Mouse (Mus musculus) layer of hippocampus, postnatal 10 days (tissue): ENCODE results near the gene Pabpn1. TPM values are rescaled to one million over a fixed set of nuclear protein-coding genes. Genes with fewer than 3 reads are reported as not detected.

Source experiments
- DNase-seq, 2 experiments: peaks; one replicate each; pipeline ENCODE4 v3.0.0; 2021; ENCODE audit warnings: low spot score in 2 of 2
- total RNA-seq, 2 experiments: library from RNA; stranded (reverse); gene quantifications; 2 replicates each; pipeline ENCODE4 v1.2.3; 2021

Pabpn1 gene
- total RNA-seq, 2 experiments from 2014 or later, result 266 to 288 TPM

DNA sequence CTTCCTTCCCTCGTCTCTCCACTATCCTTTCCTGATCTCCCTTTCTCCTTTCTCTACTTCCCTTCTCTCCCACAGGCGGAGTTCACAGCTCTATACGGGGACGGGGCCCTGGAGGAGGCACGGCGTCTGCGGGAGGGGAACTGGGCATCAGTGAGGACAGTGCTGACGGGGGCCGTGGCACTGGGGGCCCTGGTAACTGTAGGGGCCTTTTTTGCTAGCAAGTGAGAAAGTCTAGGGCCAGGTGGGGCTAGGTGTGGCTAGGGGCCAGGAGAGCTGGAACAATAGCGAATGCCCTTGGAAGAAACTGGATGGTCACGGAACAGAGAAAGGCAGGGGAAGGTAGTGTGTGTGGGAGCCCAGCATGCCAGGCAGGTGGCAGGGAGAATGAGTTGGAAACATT lies 7.0 kb upstream of the Pabpn1 start:
- no peak for DNase-seq

DNA sequence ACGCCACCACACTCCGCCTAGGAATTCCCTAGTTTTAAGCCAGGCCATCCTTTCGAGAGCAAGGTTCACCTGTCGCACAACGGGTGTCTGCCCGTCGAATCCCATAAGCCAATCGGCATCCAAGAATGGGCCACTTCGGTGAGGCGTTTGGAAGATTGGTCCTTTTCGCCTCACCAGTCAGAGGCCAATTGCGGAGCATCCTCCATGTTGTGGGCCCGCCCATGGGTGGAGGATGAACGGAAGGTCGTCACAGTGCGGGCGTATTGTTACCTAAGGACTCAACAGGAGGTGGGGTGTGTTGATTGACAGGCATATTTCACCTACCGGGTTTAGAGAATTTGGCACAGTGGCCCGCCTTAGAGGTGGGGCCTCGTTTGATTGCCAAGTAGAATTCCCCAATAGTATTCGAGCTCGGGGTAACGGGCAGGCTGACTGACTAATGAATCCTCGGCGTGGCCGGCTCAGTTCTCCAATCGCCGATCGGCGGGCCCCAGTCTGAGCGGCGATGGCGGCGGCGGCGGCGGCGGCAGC lies 1.4 kb downstream of the Pabpn1 start:
- peak; percentile 97 to 98 for DNase-seq

DNA sequence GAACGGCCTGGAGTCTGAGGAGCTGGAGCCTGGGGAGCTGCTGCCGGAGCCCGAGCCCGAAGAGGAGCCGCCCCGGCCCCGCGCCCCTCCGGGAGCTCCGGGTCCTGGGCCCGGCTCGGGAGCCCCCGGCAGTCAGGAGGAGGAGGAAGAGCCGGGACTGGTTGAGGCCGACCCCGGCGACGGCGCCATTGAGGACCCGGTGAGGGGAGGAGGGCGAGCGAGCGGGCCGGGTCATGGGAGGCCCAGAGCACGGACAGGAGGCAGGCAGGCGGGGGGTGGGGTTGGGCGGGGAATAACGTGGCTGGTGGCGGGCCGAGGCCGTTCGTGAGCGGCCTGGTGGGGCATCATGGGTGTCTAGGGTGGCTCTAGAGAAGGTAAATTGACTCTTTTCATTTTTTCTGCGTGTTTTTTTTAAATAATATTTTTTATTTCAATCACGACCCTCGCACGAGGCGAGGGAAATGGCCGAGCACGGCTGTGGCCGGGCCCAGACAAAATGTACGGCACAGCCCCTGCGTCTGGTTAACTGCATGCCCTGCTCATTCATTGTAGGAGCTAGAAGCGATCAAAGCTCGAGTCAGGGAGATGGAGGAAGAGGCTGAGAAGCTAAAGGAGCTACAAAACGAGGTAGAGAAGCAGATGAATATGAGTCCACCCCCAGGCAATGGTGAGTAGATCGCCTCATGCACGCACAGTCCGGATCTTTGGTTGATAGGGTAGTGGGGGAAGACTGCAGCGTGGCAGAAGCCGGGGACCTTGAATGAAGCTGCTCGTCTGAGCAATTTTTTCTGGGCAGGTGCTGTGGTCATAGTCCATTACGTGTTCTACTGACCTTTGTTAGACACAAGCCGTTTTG lies 2.2 kb downstream of the Pabpn1 start:
- DNase-seq, result no peak

DNA sequence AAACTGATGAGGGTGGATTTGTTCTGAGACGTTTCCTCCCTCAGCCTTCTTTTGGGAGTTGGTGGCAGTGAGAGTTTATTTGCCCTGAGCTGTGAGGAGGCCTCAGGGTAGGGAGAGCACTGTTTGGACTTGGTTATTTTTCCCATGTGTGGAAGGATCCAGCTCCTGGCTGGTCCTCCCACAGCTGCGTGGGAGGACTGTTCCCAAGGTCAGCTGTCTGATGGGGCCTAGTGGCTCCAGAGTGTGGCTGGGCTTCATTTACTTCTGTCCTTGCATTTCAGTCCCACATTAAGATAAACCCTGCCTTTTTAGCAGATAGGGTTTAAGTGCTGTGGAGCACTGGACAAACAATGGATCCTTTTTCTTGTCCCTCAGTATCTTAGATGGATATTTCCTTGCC lies 5.1 kb downstream of the Pabpn1 start:
- DNase-seq, result no peak

DNA sequence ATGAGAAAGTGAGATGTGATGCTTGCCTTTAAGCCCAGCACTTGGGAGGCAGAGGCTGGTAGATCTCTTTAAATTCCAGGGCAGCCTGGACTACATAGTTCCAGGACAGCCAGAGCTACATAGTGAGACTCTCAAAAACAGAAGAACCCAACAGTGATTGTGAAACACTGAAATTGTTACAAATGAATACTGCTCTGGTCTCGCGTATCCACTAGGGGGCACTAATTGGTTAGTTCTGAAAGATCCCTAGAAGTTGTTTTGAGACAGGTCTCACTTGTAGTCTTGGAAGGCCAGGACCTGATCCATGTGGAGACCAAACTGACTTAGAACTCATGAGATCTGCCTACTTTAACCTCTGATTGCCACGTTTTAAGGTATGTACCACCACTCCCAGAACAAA lies 8.1 kb downstream of the Pabpn1 start:
- DNase-seq, result peak; percentile 71 to 74

DNA sequence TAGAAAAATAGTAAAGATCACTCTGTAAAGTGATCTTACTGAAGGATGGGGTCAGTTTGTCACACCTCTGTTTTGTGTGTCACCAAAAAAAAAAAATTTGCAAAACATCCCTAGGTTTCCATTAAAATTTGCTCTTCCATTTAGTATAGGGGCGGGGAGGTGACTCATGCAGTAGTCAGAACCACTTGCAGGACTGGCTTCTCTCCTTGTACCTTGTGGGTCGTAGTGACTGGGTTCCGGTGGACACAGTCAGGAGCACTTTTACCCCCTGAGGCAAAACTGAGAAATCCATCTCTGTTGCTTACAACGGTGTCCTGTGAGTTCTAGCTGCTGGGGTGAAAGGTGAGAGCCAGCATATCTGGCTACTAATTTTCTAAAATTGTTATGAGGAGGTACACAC lies 11.3 kb downstream of the Pabpn1 start:
- no peak for DNase-seq

DNA sequence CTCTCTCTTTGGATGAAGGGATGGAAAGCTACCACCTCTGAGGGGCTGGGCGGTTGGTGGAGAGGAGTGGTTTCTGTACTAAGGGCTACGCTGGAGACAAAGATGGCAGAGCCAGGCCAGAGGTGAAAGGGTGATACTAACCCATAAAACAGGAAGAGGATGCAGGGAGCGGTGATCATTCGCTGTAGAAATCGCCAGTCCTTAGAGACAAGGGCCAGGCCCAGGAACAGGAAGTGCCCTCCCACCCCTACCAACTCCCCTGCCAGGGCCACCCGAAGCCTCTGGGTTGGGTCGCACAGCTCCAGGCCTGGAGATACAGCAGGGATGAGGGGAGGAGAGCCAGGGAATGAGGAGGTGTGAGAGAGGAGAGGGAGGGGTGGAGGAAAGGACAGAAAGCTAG lies 16.4 kb downstream of the Pabpn1 start:
- DNase-seq, result no peak

DNA sequence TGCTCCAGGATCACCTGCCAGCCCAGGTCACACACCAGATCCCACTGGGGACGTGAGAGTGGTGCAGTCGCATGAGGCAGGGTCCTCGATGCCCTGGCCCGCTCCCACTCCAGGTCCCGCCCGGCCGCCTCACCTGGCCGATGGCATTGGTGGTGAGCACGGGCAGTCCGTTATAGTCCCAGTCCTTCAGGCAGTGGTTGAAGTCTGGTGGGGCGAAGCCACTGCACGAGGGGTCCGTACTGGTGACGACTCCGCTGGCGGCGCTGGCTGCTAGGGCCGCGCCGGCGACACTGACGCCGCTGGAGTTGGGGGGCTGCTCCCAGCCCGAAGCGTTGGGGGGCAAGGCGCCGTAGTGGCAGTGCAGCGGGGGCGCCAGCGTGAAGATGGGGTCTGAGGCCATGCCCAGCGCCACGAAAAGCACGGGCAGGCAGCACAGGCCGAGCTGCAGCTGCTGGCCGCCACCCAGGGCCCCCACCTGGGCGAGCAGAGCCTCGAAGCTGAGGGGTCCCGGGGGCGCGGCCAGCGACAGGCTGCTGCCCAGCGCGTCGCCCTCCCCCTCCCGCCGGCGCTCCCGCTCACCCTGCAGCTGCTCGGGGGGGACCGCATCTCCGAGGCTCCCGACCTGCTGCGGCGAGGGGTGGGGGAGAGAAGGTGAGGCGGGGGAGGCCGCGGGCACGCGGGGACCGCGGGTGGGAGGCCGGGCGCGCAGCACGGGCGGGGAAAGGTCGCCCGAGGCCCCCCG lies 20.0 kb downstream of the Pabpn1 start:
- DNase-seq, result peak in 1 of 2 experiments; percentile 60

DNA sequence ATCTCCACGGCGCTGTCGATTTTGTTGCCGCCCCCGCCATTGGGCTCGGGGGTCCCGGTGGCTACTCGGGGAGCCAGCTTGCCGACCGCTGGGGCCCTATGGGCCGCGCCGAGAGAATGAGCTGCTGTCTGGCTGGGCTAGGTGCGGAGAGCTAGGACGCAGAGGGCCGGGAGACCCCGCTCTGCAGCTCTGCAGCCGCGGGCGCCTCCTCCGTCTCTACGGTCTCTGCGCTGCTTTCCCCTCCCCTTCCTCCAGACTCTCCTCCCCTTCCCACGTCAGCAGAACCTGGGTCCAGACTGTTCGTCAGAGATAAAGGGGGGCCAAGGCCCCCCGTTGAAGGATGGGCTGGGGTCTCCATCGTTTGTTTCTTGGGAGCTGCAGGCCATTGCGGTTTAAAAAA lies 20.6 kb downstream of the Pabpn1 start, which contains the start of gene Slc22a17:
Slc22a17 (minus strand) TSS at position 247 of the 400 bp plus-strand sequence.
- peak; percentile 84 to 88 for DNase-seq

DNA sequence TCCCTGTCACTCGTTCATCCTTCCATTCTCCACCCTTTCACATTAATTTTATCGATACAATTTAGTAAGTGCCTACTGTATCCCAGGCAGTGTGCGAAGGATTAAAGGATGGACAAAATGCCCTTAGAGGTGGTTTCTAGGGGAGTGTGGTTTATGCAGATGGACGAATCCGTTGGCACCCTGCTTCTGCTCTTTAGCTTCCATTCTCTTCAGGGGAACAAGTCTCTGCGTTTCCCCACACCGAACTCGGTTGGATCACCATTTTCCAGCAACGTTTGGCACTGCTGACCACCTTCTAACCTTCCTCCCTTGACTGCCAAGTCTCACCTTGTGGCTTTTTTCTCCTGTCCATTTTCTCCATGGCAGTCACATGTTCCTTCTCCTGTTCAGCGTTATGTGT lies 21.0 kb downstream of the Pabpn1 start:
- DNase-seq, result peak in 1 of 2 experiments; percentile 44

DNA sequence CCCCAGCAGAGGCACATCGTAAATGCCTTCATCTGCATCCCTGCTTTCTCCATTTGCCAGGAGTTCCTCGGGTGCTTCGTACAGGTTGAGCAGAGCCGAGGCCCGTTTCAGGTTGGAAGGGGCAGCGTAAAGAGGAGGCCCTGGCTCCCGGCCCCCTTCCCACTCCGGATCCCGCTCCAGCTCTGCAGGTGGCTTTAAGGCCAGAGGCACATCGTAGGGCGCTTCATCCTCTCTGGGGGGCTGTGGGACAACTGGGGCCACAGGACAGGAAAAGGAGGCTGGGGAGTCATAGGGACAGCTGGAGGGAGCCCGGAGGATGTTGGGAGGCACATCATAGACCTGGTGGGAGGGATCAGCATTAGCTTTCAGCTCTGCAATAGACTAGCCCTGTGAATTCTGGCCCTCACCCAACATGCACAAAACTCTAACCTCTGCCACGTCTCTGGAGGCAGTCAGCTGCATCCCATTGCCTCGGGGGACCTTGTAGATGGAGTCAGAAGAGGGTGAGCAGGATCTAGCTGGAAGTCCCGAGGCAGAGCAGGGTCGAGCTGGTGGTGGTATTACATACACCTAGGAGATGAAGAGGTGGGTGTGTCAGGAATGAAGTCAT lies 27.9 kb downstream of the Pabpn1 start:
- no peak for DNase-seq

DNA sequence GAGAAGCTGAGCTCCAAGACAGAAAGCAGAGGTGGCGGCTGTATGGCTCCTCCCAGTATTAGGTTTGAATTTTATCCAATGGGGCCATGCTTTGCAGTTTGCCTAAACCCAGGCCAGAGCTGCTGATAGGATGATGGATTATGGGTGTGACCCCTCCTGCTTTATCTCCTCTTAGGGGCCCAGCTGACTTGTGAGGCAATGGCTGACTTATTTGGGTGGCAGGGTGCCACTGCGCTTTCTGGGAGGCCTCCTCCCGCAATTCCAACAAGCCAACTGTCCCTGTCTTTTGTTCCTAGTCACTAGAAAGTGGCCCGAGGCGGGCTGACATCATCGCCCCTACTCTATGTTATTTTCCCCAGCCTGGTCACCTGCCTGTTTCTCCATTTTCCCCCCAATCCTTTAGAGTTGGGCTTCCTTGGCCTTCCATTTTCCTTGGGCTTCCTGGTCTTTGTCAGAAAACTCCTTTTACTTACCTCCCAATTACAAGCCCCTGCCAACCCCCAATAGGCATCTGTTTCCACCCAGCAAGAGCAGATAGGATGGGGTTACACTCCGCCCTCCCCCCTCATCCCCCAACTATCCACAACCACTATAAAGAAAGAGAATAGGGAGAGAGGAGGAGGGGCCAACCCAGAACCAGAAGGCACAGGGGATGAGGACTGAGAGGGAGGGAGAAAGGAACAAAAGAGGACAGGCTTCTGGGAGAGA lies 32.5 kb downstream of the Pabpn1 start:
- DNase-seq, result peak in 1 of 2 experiments; percentile 43

DNA sequence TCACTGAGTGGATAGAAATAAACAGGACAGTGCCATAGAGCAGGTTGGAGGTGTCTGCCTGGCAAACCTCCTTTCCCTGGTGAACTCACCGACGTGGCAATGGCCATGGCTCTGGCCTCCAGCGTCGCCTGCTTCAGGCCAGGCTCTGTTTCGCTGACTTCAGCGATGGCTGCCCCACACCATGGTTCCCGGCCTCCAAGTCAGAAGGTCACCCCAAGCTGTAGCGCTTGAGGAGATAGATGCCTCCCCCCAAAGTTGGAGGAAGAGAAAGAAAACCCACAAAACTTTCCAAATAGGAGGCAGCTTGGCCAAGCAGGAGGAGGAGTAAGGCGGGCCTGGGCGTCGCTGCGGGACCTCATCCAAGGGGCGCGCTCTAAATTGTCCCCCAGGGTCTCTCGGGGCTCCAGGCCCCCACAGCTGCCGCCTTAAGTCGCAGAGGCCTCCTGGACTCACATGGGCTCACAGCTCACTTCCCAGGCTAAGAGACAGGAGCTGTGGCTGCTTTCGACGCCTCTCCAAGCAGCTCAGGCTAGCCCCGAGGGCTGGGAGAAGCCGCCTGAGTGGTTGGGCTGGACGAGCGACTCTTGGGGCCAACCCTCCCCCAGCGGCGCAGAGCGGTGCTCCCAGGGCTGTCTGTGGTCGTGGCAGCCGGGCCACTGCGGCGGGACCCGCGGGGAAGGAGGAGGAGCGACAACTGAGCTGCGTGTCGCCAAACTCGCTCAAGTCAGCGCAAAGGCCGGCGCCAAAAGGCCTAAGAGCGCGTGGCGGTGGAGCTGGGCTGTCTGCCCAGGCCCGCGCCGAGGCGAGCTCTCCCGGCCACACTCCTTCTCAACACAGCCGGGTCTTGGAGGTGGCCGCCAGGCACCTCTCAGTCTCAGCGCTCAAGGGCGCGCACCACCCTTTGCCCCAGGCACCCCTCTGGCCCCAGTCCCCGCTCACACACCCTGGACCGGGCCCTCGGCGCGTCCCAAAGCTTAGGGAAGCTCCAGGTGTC lies 33.3 kb downstream of the Pabpn1 start, which contains the start of gene Efs:
Efs (minus strand) TSS at position 778 of the 994 bp plus-strand sequence.
- peak; percentile 58 to 71 for DNase-seq

DNA sequence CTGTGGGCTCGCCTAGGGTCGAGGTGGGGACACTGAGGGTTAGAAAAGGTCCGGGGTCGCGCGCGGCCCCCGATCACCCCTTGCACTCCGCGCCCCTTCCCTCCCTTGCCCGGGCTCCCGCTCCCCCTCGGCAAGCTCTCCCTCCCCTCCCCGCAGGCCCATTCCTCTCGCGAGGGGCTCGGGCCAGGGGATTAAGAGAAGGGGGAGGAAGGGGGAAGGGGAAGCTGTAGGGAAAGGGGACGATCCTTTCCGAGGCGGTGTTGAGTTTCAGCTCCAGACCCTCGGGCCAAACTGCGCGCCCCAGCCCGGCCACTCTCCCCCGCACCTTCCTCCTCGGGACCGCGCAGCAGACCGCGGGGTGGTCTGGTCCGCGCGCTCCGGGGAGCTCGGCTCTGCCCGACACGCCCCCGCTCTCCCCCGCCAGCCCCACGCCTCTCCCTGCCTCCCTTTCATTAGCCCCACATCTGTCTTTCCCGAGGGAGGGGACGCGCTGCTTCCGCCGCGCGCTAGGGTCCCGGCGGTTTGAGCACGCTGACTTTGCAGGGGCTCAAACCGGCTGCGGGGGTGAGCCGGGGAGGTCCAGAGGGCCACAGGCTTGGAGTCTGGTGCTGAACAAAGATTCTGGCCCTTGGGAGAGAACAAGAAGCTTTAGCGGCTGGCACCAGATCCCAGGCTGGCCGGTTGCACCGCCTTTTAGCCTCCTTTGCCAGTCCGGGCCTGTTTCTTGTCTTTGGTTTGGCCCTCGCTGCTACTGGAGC lies 34.3 kb downstream of the Pabpn1 start:
- DNase-seq, result peak; percentile 61 to 68

DNA sequence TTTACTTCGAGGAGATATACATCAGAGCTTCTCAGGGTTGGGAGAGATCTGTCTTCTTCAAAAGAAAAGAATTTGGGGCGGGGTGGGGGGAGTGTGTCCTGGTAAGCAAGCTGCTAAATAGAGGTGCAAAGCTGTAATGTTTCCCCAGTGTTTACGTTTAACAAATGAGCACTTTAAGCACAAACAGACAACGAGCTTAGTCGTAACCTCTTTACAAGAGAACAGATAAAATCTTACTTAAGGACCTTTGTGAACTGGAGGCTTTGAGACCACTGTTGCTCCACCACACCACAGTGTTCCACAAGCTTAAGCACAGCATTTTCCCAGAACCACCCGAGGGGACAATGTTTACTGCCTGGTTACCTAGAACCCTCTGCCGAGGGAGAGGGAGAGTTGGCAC lies 35.0 kb downstream of the Pabpn1 start:
- DNase-seq, result no peak

DNA sequence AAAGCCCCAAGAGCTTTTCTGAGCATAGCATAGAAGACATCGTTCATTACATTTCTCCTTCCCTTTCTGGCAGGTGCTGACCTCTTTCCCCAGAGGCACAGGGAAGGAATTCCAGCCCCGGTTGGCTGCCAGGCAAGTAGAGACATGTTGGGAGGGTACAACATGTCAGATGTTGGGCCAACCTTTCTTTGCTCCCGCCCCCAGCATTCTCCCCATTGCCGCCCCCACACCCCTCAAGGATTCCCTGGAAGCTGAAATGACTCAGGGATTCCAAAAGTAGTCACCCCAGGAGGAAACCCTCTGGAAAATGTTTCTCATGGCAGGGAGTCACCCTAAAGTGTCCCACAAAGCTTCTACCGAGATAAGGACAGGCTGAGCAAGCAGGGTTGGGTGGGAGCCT lies 37.5 kb downstream of the Pabpn1 start:
- no peak for DNase-seq

DNA sequence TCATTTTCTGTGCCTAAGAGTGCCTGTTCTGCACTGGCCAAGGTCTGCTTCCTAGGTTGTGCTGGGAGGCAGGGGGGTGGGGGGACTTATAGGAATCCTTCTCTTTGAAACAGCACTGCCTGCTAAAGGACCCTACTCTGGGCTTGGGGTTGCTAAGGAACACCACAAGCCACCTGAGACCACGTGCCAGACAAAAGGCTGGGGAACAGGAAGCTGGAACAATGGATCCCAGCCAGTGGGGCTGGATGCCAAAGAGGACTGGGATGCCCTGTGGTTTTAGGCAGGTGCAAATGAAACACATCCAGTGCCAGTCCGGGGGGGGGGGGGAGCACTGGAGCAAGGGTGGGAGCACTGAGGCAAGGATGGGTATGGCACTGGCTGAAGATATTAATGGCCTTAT lies 38.1 kb downstream of the Pabpn1 start:
- DNase-seq, result no peak

DNA sequence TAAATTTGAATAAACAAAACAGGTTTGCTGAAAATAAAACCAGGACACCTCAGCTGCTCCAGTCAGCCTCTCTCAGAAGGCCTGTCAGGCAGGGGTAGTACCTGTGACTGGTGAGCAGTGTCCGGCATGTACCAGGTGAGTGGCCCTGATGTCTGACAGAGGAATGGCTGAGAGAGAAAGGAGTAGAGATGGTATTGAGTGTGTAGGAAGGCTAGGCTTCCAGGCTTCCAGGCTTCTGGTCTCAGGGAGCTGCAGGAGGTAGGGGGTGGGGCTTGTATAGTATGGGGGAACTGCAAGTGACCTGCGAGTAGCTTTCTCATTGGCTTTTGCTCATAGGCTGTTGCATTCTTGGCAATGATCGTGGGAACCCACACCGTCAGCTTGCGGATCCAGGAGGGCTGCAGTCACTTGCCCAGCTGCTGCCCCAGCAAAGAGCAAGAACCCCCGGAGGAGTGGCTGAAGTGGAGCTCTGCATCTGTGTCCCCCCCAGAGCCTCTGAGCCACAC lies 40.4 kb downstream of the Pabpn1 start, which contains the start of gene Il25:
Il25 (plus strand) TSS at position 51 of the 506 bp plus-strand sequence.
- DNase-seq, result no peak
